Mouse (Mus musculus): ENCODE results near the gene Elof1. TPM values are rescaled to one million over a fixed set of nuclear protein-coding genes. Genes with fewer than 3 reads are reported as not detected.

Elof1 gene
- polyA plus RNA-seq, 1 experiment: 67.9 TPM

- no peak for TF ChIP-seq GATA1 (IDR thresholded peaks at IDR 0.05; ENCODE audit: low read length)
Observed at GRCm38 (mm10) chr9:22076223-22076622, 40.7 kb downstream of the Elof1 start.

GRCm38 (mm10) chr9:22072276-22072675, 44.7 kb downstream of the Elof1 start:
- TF ChIP-seq GATA1 (IDR thresholded peaks at IDR 0.05; ENCODE audit: low read length): no peak

GRCm38 (mm10) chr9:22070791-22071573, 46.0 kb downstream of the Elof1 start, which contains the start of the genes Gm49318 and Zfp653:
Gene Gm49318, minus strand, starts transcription at chr9:22071259.
Gene Zfp653, minus strand, starts transcription at chr9:22071376.
- TF ChIP-seq GATA1 (IDR thresholded peaks at IDR 0.05; ENCODE audit: low read length): no peak

- no peak for TF ChIP-seq GATA1 (IDR thresholded peaks at IDR 0.05; ENCODE audit: low read length)
Observed at GRCm38 (mm10) chr9:22069881-22070553, 47.0 kb downstream of the Elof1 start.

- TF ChIP-seq GATA1 (IDR thresholded peaks at IDR 0.05; ENCODE audit: low read length): no peak
Observed at GRCm38 (mm10) chr9:22067195-22067594, 49.8 kb downstream of the Elof1 start.

DNA sequence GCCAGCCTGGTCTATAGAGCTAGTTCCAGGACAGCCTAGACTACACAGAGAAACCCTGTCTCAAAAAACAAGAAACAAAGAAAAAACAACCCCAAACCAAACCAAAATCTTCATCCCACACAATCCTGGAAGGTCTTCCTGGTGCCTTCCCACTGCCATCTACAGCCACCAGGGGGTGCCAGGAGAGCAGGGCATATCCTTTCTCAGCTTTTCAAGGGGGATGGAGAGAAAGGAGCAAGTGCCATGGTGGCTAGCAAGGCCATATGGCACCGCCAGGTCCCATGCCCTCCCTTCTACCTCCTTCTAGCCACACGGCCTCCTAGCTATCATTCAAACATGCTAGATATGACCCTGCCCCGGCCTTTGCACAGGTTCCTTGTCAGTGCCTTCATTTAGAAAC, 50.5 kb downstream of the Elof1 start:
- no peak for TF ChIP-seq GATA1 (IDR thresholded peaks at IDR 0.05; ENCODE audit: low read length)

DNA sequence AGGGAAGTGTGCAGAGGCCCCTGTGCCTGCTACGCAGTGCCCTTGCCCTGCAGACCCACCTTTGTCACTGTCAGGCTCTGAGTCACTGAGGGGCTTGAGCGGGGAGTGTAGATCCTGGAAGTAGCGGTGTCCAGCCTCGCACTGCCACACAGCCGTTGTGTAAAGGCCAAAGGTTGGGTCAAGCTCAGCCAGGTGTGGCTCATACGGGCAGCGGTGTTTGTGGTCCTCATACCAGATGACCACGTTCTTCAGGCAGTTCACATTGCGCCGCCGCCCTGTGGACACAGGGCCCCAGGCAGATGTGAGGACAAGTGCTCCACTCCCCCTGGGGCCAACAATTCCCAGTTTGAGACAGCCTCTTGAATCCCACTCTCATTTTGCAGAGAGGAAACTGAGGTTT, 51.3 kb downstream of the Elof1 start:
- TF ChIP-seq GATA1 (IDR thresholded peaks at IDR 0.05; ENCODE audit: low read length): no peak

GRCm38 (mm10) chr9:22064341-22064740, 52.6 kb downstream of the Elof1 start:
- TF ChIP-seq GATA1 (IDR thresholded peaks at IDR 0.05; ENCODE audit: low read length): no peak

Other genes starting within 250 kb of the Elof1 start
- gene Rab3d, start 199.0 kb downstream of the Elof1 start, polyA plus RNA-seq (2012): 7.7 and 15.2 TPM in 2 replicates
- 0.17 and 0.31 TPM in 2 replicates for gene Ccdc159, start 189.7 kb downstream of the Elof1 start, polyA plus RNA-seq (2012)
- gene Tmem205, start 189.6 kb downstream of the Elof1 start, polyA plus RNA-seq (2012): 13.3 and 18.6 TPM in 2 replicates
- 3.6 and 5.0 TPM in 2 replicates for gene Plppr2, start 180.1 kb downstream of the Elof1 start, polyA plus RNA-seq (2012)
- gene Swsap1, start 161.4 kb downstream of the Elof1 start, polyA plus RNA-seq (2012): 15.1 and 19.9 TPM in 2 replicates
- 159 and 199 TPM in 2 replicates for gene Epor, start 153.7 kb downstream of the Elof1 start, polyA plus RNA-seq (2012)
- gene Rgl3, start 127.7 kb downstream of the Elof1 start, polyA plus RNA-seq (2012): not detected in 2 replicates
- 0.05 and 0.06 TPM in 2 replicates for gene Ccdc151, start 114.5 kb downstream of the Elof1 start, polyA plus RNA-seq (2012)
- gene Prkcsh, start 114.4 kb downstream of the Elof1 start, polyA plus RNA-seq (2012): 177 and 197 TPM in 2 replicates
- gene Elavl3, start 65.1 kb downstream of the Elof1 start, polyA plus RNA-seq (2012): not detected in 2 replicates
- gene Gm49318, start 45.9 kb downstream of the Elof1 start, polyA plus RNA-seq (2012): not detected in 2 replicates
- gene Zfp653, start 45.8 kb downstream of the Elof1 start, polyA plus RNA-seq (2012): 17.0 and 20.8 TPM in 2 replicates
- 34.1 and 46.0 TPM in 2 replicates for gene Ecsit, start 31.7 kb downstream of the Elof1 start, polyA plus RNA-seq (2012)
- gene Cnn1, start 18.0 kb downstream of the Elof1 start, polyA plus RNA-seq (2012): not detected in 2 replicates
- gene Acp5, start 18.5 kb upstream of the Elof1 start, polyA plus RNA-seq (2012): 19.9 and 22.9 TPM in 2 replicates
- gene Pigyl, start 39.7 kb upstream of the Elof1 start, polyA plus RNA-seq (2012): 87.8 and 135 TPM in 2 replicates
- gene Zfp872, start 70.9 kb upstream of the Elof1 start, polyA plus RNA-seq (2012): not detected in 2 replicates
- gene Zfp809, start 108.5 kb upstream of the Elof1 start, polyA plus RNA-seq (2012): 6.1 and 8.8 TPM in 2 replicates
- gene Zfp599, start 142.7 kb upstream of the Elof1 start, polyA plus RNA-seq (2012): 0.09 TPM in 2 replicates
- gene Zfp810, start 190.5 kb upstream of the Elof1 start, polyA plus RNA-seq (2012): 4.2 and 4.8 TPM in 2 replicates